Mouse (Mus musculus) limb, embryonic 12.5 days (tissue): ENCODE measurements at regions not wholly inside any gene's neighbourhood (a gene's known extent, or its start where the extent isn't known, plus 50 kb on each side); places are given as distances from the start of the nearest gene placed in this dataset.

Experiments used
- ATAC-seq: fragments of 200-750 bp; cut with Nextera tagmentation; 2 replicates; pipeline ENCODE4 v1.8.0; 2017; ENCODE audit warnings: low read depth, moderate TSS enrichment; ENCODE audit not compliant: insufficient number of reproducible peaks, insufficient read depth, low FRiP score, low TSS enrichment
- H3K27ac ChIP-seq: fragments of 300-500 bp; sonication (generic); 2 replicates; pipeline ENCODE4 v1.5.1; 2016; ENCODE audit warnings: mild to moderate bottlenecking, moderate library complexity
- H3K27me3 ChIP-seq: fragments of 300-500 bp; sonication (generic); 2 replicates; pipeline ENCODE4 v1.6.1; 2016; ENCODE audit warnings: mild to moderate bottlenecking, moderate library complexity
- H3K36me3 ChIP-seq: fragments of 300-500 bp; sonication (generic); 2 replicates; pipeline ENCODE4 v1.6.1; 2016; ENCODE audit warnings: mild to moderate bottlenecking, moderate library complexity
- H3K4me1 ChIP-seq: fragments of 300-500 bp; sonication (generic); replicated peaks from 2 replicates; pipeline ENCODE4 v1.6.1; 2016
- H3K4me2 ChIP-seq: fragments of 300-500 bp; sonication (generic); 2 replicates; pipeline ENCODE4 v1.6.1; 2016; ENCODE audit warnings: mild to moderate bottlenecking, moderate library complexity
- H3K4me3 ChIP-seq: fragments of 300-500 bp; sonication (generic); replicated peaks from 2 replicates; pipeline ENCODE4 v1.5.1; 2016; ENCODE audit warnings: mild to moderate bottlenecking
- H3K9ac ChIP-seq: fragments of 300-500 bp; sonication (generic); replicated peaks from 2 replicates; pipeline ENCODE4 v1.6.1; 2016; ENCODE audit warnings: mild to moderate bottlenecking, moderate library complexity
- H3K9me3 ChIP-seq: fragments of 300-500 bp; sonication (generic); 2 replicates; pipeline ENCODE4 v1.6.1; 2016; ENCODE audit warnings: mild to moderate bottlenecking, moderate library complexity
- WGBS: fragments of 180-500 bp; shearing (Covaris S2); methylation state at CpG from one replicate; pipeline ENCODE4 v1.1.7; 2016; 5-methylcytosine and 5-hydroxymethylcytosine counted together

DNA sequence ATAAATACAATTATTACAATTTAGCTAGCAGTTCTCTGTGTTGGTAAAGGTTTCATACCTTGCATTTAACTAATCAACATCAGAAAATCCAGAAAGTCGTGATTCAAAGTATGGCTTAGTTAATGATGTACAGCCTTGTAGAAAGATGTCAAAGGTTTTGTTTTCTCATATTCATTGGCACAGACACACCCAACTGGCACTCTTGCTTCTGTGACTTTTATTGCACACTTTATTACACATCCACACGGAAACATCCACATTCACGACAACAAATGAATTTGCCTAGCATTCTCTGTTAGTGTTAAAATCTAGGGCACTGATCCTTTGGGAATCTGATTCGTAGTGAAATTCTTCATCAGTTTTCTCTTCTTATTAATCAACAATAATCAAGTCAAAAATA is 720.0 kb downstream of the Tns3 start:
- no peaks in the 10 kb centered on the region for H3K27me3 ChIP-seq
- 78% methylated on average over 4 of the region's 4 CpGs for WGBS
- no peaks in the 10 kb centered on the region for H3K9me3 ChIP-seq
- H3K9ac ChIP-seq: no peak overlapping the region
- H3K4me2 ChIP-seq: no peak overlapping the region
- ATAC-seq: no peak
- H3K4me3 ChIP-seq: no peak overlapping the region
- H3K4me1 ChIP-seq: no peaks in the 10 kb centered on the region
- H3K36me3 ChIP-seq: no peaks in the 10 kb centered on the region
- no peak overlapping the region for H3K27ac ChIP-seq

DNA sequence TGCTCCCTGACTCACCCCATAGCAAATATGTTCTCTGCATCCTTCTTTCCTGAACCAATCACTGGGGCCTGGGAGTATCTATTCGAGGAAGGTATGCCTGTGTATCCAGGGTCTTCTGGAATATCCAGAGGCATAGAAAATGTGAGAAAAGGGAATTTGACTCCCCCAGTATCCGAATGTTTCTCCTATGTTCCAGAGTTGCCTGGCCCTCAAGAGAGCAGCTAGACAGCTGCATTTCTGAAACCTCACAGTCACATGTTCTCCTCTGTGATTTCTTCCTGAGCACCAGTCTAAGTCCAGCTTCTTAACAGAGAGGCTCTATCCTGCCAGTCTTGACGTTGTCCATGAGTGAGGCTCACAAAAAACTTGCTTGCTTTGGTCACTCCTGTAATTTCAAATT is 719.9 kb upstream of the Igfbp3 start:
- no peak for ATAC-seq
- Histone ChIP-seq H3K9ac (no peak overlapping the region), H3K27ac (no peak overlapping the region), H3K9me3 (no peaks in the 10 kb centered on the region), H3K4me1 (no peaks in the 10 kb centered on the region), H3K4me3 (no peak overlapping the region), H3K36me3 (no peaks in the 10 kb centered on the region), H3K27me3 (no peaks in the 10 kb centered on the region), H3K4me2 (no peak overlapping the region)
- WGBS: 71% methylated on average over 3 of the region's 3 CpGs

DNA sequence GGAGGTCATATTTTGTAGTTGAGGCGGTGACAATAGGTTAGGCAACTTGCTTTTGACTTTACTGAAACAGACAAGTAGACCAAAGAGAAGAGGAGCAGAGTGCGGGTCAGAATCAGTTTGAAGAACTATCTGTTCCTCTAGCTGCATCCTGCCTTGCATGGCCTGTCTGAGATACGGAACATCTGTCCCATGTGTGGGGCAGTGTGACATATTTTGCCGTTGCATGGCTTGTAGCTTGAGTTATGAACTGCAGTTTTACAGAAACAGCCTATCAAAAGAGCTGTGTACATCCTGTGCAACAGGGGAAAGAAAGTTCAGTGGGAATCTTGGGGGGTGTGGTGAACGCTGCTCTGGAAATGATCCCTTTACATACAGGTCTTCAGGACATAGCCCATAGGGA is 718.9 kb upstream of the Igfbp3 start:
- 90% methylated on average over 5 of the region's 5 CpGs for WGBS
- Histone ChIP-seq H3K4me3 (no peak overlapping the region), H3K9ac (no peak overlapping the region), H3K36me3 (no peaks in the 10 kb centered on the region), H3K27ac (no peak overlapping the region), H3K4me1 (no peaks in the 10 kb centered on the region), H3K27me3 (no peaks in the 10 kb centered on the region), H3K4me2 (no peak overlapping the region), H3K9me3 (peaks cover 3% of the 10 kb centered on the region)
- ATAC-seq: no peak

DNA sequence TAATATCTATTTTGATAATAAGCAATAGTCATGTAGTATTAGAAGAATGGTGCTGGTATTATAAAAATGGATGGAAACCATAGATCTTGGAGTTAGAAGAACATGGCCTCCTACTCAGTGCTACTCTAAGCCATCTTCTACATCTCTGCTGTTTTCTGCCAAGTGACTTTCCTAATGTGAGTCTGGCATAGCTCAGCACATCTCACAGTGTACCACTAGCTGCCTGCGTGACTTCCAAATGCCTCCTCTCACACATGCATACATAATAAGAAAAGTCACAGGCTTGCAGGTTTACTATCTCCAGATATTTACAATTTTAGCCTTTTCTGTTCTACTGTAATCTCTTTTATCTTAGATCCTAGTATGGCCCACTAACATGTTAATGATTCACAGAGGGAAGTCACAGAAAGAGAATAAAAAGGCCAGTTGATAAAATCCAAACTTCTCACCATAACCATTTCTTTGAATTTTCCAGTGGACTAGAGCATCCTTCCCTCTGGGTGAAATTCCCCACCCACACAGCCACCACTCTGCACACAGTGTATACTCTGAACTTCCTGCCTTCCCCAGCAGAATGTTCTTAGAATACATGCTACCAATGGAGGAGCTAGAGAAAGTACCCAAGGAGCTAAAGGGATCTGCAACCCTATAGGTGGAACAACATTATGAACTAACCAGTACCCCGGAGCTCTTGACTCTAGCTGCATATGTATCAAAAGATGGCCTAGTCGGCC is 717.5 kb upstream of the Igfbp3 start:
- H3K9me3 ChIP-seq: peaks cover 6% of the 10 kb centered on the region
- WGBS: 88% methylated on average over 3 of the region's 3 CpGs

DNA sequence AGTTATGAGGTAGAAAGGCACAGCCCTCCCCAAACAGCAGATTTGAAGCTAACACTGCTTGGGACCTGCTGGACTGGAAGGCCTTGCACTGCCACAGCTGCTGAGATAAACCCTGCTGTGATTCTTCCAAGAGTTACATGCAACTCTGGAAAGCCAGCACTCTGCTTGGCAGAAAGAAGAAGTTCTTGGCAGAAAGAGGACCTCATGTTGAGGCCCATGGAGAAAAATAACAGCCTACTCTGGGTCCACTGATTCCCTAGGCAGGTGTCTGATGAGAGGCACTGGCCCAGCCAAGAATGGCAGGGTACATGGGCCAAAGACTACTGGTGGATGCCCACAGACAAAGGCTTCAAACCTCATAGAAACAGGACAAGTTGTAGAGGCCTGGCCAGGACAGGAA is 714.0 kb upstream of the Igfbp3 start:
- H3K9ac ChIP-seq: no peak overlapping the region

More for the DNA sequence above, 717.5 kb upstream of the Igfbp3 start:
- Histone ChIP-seq H3K4me1 (no peaks in the 10 kb centered on the region), H3K4me3 (no peak overlapping the region), H3K4me2 (no peak overlapping the region), H3K27me3 (no peaks in the 10 kb centered on the region), H3K9ac (no peak overlapping the region), H3K36me3 (no peaks in the 10 kb centered on the region), H3K27ac (no peak overlapping the region)
- ATAC-seq: no peak

DNA sequence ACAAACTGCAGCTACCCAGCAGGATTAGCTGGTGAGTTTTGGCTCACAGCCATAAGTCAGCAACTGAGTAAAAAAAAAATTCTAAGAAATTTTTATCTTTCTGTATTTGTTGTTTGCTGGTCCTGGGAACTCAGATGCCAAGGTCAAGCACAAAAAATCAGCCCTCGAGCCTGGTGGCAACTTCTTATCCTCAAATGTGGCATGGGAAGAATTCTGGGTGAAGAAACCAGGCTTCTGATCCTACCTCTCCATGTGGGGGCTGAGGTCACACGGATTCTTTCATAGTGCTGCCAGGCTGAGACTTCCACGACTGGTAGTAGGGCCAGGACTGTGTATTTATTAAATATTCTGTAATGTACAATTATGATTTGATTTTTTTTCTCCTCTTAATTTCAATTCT is 698.3 kb upstream of the Igfbp3 start:
- H3K9me3 ChIP-seq: no peaks in the 10 kb centered on the region
- H3K36me3 ChIP-seq: no peaks in the 10 kb centered on the region
- H3K4me1 ChIP-seq: no peaks in the 10 kb centered on the region
- no peak for ATAC-seq
- WGBS: 78% methylated on average over 3 of the region's 3 CpGs
- no peak overlapping the region for H3K27ac ChIP-seq
- no peaks in the 10 kb centered on the region for H3K27me3 ChIP-seq
- no peak overlapping the region for H3K4me3 ChIP-seq
- no peak overlapping the region for H3K4me2 ChIP-seq
- H3K9ac ChIP-seq: no peak overlapping the region

More for the DNA sequence above, 714.0 kb upstream of the Igfbp3 start:
- Histone ChIP-seq H3K36me3 (no peaks in the 10 kb centered on the region), H3K4me1 (no peaks in the 10 kb centered on the region), H3K27me3 (no peaks in the 10 kb centered on the region), H3K4me2 (no peak overlapping the region), H3K4me3 (no peak overlapping the region), H3K9me3 (peaks cover 6% of the 10 kb centered on the region), H3K27ac (no peak overlapping the region)
- no peak for ATAC-seq

DNA sequence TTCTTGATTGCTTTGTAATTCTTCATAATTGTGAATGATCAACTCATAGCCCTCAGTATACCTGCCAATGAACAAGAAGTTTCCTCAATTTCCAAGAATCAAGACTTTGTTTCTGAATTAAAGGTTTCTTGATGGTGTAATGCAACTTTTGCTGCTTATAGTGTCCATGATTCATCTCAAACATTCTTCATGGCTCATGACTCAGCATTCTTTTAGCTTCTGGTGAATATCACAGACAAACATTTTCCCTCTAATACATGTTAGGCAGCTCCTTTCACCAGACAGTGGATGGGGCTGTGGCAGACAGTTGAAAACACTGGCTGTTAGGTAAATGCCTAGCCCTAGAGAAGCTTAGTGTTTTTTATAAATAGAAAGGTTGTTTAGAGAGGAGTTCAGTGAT is 686.5 kb upstream of the Igfbp3 start:
- Histone ChIP-seq H3K4me1 (no peaks in the 10 kb centered on the region), H3K36me3 (no peaks in the 10 kb centered on the region), H3K4me2 (no peak overlapping the region), H3K27me3 (no peaks in the 10 kb centered on the region), H3K9ac (no peak overlapping the region), H3K4me3 (no peak overlapping the region), H3K9me3 (no peaks in the 10 kb centered on the region), H3K27ac (no peak overlapping the region)
- no peak for ATAC-seq

- WGBS: 59% methylated on average over 5 of the region's 5 CpGs
- no peak overlapping the region for H3K4me3 ChIP-seq
- H3K27ac ChIP-seq: no peak overlapping the region
- no peaks in the 10 kb centered on the region for H3K4me1 ChIP-seq
- no peak overlapping the region for H3K4me2 ChIP-seq
- no peaks in the 10 kb centered on the region for H3K36me3 ChIP-seq
- no peaks in the 10 kb centered on the region for H3K27me3 ChIP-seq
- H3K9ac ChIP-seq: no peak overlapping the region
- no peaks in the 10 kb centered on the region for H3K9me3 ChIP-seq
- no peak for ATAC-seq
Observed at GRCm38 (mm10) chr11:7898204-7898603, 684.5 kb upstream of the Igfbp3 start.

DNA sequence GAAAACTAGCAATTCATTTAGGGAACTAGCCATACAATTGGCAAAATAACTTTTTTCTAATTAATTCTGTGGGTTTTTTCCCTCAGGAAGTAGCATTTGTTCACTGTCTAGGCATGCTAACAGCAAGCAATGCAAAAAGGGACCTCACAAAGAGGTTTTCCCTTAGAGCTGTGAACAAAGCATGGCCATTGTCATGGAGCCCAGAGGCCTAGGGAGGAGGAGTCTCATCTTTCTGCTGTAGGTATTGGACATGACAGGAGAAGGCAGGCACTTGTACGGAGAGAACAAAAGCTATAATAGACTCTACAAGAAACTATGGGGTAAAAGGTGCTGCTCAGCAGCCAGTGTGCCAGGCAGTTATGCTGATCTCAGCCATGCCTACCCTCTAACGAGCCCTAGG is 666.8 kb upstream of the Igfbp3 start:
- H3K27me3 ChIP-seq: no peaks in the 10 kb centered on the region
- no peaks in the 10 kb centered on the region for H3K36me3 ChIP-seq
- no peaks in the 10 kb centered on the region for H3K4me1 ChIP-seq
- H3K4me3 ChIP-seq: no peak overlapping the region
- no peak overlapping the region for H3K4me2 ChIP-seq
- no peak overlapping the region for H3K27ac ChIP-seq
- H3K9ac ChIP-seq: no peak overlapping the region
- 69% methylated on average over 2 of the region's 2 CpGs for WGBS
- no peaks in the 10 kb centered on the region for H3K9me3 ChIP-seq
- no peak for ATAC-seq

- no peak overlapping the region for H3K4me2 ChIP-seq
- H3K9me3 ChIP-seq: no peaks in the 10 kb centered on the region
- no peak overlapping the region for H3K9ac ChIP-seq
- no peak overlapping the region for H3K27ac ChIP-seq
- no peaks in the 10 kb centered on the region for H3K36me3 ChIP-seq
- no peak overlapping the region for H3K4me3 ChIP-seq
- ATAC-seq: no peak
- H3K27me3 ChIP-seq: no peaks in the 10 kb centered on the region
- no peaks in the 10 kb centered on the region for H3K4me1 ChIP-seq
- 81% methylated on average over 3 of the region's 3 CpGs for WGBS
Observed at GRCm38 (mm10) chr11:7864116-7864515, 650.4 kb upstream of the Igfbp3 start.

DNA sequence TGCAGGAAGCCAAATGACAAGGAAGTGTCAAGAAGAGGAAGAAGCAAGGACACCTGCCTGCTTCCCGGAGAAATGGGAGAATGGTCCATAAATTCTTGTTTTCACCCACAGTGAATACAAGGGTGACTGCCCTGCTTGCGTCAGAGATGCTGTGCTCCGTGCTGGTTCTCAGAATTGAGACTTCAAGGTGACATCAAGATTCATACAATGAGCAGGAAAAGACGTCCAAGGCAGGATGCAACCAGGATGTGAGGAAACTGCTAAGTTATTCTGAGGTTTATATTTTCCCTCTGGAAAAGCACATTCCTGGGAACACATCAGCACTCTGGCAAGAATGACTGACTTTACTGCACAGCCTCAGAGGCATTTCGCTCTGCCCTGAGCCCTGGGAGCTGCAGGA is 650.0 kb upstream of the Igfbp3 start:
- WGBS: 70% methylated on average over 5 of the region's 5 CpGs

GRCm38 (mm10) chr11:7862547-7862946 is 648.8 kb upstream of the Igfbp3 start:
- H3K4me1 ChIP-seq: no peaks in the 10 kb centered on the region
- no peak overlapping the region for H3K27ac ChIP-seq
- H3K27me3 ChIP-seq: no peaks in the 10 kb centered on the region
- no peaks in the 10 kb centered on the region for H3K9me3 ChIP-seq
- H3K4me3 ChIP-seq: no peak overlapping the region
- no peak for ATAC-seq
- no peak overlapping the region for H3K4me2 ChIP-seq
- no peak overlapping the region for H3K9ac ChIP-seq
- H3K36me3 ChIP-seq: no peaks in the 10 kb centered on the region

More for the DNA sequence above, 650.0 kb upstream of the Igfbp3 start:
- Histone ChIP-seq H3K4me1 (no peaks in the 10 kb centered on the region), H3K4me2 (no peak overlapping the region), H3K9ac (no peak overlapping the region), H3K27me3 (no peaks in the 10 kb centered on the region), H3K4me3 (no peak overlapping the region), H3K36me3 (no peaks in the 10 kb centered on the region), H3K27ac (no peak overlapping the region), H3K9me3 (no peaks in the 10 kb centered on the region)
- ATAC-seq: no peak
